Mouse (Mus musculus): ENCODE measurements around the gene Tnnt2. TPM values are rescaled to one million over a fixed set of nuclear protein-coding genes. Genes with fewer than 3 reads are reported as not detected.
A peak's percentile ranks its signal among the peaks of the same experiment; 100 is the strongest.

The Tnnt2 gene
- polyA plus RNA-seq, 1 experiment: 0.56 TPM

- peak within 1 kb of the TSS; percentile 75 for H3K4me3 ChIP-seq (ENCODE audit: low read depth, low read length)
- peaks cover 29% of the 10 kb centered on the region for H3K4me1 ChIP-seq (ENCODE audit: control insufficient read depth, insufficient read depth, insufficient read length, low read length)
- 1% methylated on average over 63 of the region's 63 CpGs for WGBS
- H3K36me3 ChIP-seq (ENCODE audit: control insufficient read depth, insufficient read depth, low read length): no peaks in the 10 kb centered on the region
- peak within 1 kb of the TSS; percentile 93 for H3K27ac ChIP-seq (ENCODE audit: insufficient read depth, low read depth, low read length)
- H3K27me3 ChIP-seq (ENCODE audit: control insufficient read depth, insufficient read depth, low read length): no peaks in the 10 kb centered on the region
- TF ChIP-seq CTCF (IDR thresholded peaks at IDR 0.05; ENCODE audit: extremely low read depth, insufficient read length, insufficient replicate concordance, low read depth, low read length) (no peak), POLR2A (IDR thresholded peaks at IDR 0.05; ENCODE audit: low read depth, low read length) (peak; percentile 83)
Measured at GRCm38 (mm10) chr1:135818481-135819086, 17.6 kb upstream of the Tnnt2 start, which contains the start of gene Lad1. Gene Lad1, plus strand, starts transcription at chr1:135818598.

- no peaks in the 10 kb centered on the region for H3K36me3 ChIP-seq (ENCODE audit: control insufficient read depth, insufficient read depth, low read length)
- TF ChIP-seq CTCF (IDR thresholded peaks at IDR 0.05; ENCODE audit: extremely low read depth, insufficient read length, insufficient replicate concordance, low read depth, low read length) (no peak), POLR2A (IDR thresholded peaks at IDR 0.05; ENCODE audit: low read depth, low read length) (peak; percentile 47; the same call in 1 of the 2 replicates)
- WGBS: 31% methylated on average over 10 of the region's 10 CpGs
- no peaks in the 10 kb centered on the region for H3K27me3 ChIP-seq (ENCODE audit: control insufficient read depth, insufficient read depth, low read length)
- peak overlapping the region; percentile 75 for H3K4me3 ChIP-seq (ENCODE audit: low read depth, low read length)
- H3K27ac ChIP-seq (ENCODE audit: insufficient read depth, low read depth, low read length): peak overlapping the region; percentile 97
- H3K4me1 ChIP-seq (ENCODE audit: control insufficient read depth, insufficient read depth, insufficient read length, low read length): peaks cover 16% of the 10 kb centered on the region
Measured at GRCm38 (mm10) chr1:135820071-135820470, 16.1 kb upstream of the Tnnt2 start.

- Histone ChIP-seq H3K36me3 (ENCODE audit: control insufficient read depth, insufficient read depth, low read length) (peaks cover 4% of the 10 kb centered on the region), H3K27ac (ENCODE audit: insufficient read depth, low read depth, low read length) (peak overlapping the region; percentile 97), H3K27me3 (ENCODE audit: control insufficient read depth, insufficient read depth, low read length) (no peaks in the 10 kb centered on the region), H3K4me3 (ENCODE audit: low read depth, low read length) (peak overlapping the region; percentile 75), H3K4me1 (ENCODE audit: control insufficient read depth, insufficient read depth, insufficient read length, low read length) (peaks cover 16% of the 10 kb centered on the region)
- 30% methylated on average over 16 of the region's 16 CpGs for WGBS
- TF ChIP-seq POLR2A (IDR thresholded peaks at IDR 0.05; ENCODE audit: low read depth, low read length) (no peak), CTCF (IDR thresholded peaks at IDR 0.05; ENCODE audit: extremely low read depth, insufficient read length, insufficient replicate concordance, low read depth, low read length) (no peak)
Measured at GRCm38 (mm10) chr1:135820736-135821364, 15.3 kb upstream of the Tnnt2 start.

DNA sequence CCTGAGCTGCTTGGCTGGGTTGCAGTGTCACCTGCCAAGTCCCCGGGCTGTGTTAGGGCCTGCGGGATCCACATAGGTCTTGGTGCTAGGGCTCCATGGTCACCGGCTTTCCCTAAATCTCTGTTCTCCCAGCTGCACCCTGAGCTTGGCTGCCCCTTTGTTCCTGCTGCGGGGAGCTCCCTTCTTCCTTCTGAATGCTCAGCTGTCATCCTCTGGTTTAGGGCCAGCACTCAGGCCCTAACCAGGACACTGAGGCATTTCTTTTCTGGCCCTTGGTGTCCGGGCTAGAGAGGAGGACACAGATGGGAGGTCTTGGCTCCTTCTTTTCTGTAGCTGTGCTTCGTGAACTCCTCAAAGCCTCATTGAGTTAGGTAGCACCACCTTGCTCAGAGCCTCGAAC is 14.4 kb upstream of the Tnnt2 start:
- peak overlapping the region; percentile 97 for H3K27ac ChIP-seq (ENCODE audit: insufficient read depth, low read depth, low read length)
- peaks cover 16% of the 10 kb centered on the region for H3K4me1 ChIP-seq (ENCODE audit: control insufficient read depth, insufficient read depth, insufficient read length, low read length)
- H3K4me3 ChIP-seq (ENCODE audit: low read depth, low read length): peak overlapping the region; percentile 75
- 36% methylated on average over 7 of the region's 7 CpGs for WGBS
- peaks cover 10% of the 10 kb centered on the region for H3K36me3 ChIP-seq (ENCODE audit: control insufficient read depth, insufficient read depth, low read length)
- H3K27me3 ChIP-seq (ENCODE audit: control insufficient read depth, insufficient read depth, low read length): no peaks in the 10 kb centered on the region
- TF ChIP-seq CTCF (IDR thresholded peaks at IDR 0.05; ENCODE audit: extremely low read depth, insufficient read length, insufficient replicate concordance, low read depth, low read length) (no peak), POLR2A (IDR thresholded peaks at IDR 0.05; ENCODE audit: low read depth, low read length) (no peak)

- TF ChIP-seq CTCF (IDR thresholded peaks at IDR 0.05; ENCODE audit: extremely low read depth, insufficient read length, insufficient replicate concordance, low read depth, low read length): 0 out of 2 replicates have a peak, but pooled peaks have one; percentile 4
- no peak for TF ChIP-seq POLR2A (IDR thresholded peaks at IDR 0.05; ENCODE audit: low read depth, low read length)
- no peak overlapping the region for H3K4me3 ChIP-seq (ENCODE audit: low read depth, low read length)
- no peaks in the 10 kb centered on the region for H3K4me1 ChIP-seq (ENCODE audit: control insufficient read depth, insufficient read depth, insufficient read length, low read length)
- H3K27me3 ChIP-seq (ENCODE audit: control insufficient read depth, insufficient read depth, low read length): no peaks in the 10 kb centered on the region
- peaks cover 70% of the 10 kb centered on the region for H3K36me3 ChIP-seq (ENCODE audit: control insufficient read depth, insufficient read depth, low read length)
- 11% methylated on average over 1 of the region's 1 CpGs for WGBS
- H3K27ac ChIP-seq (ENCODE audit: insufficient read depth, low read depth, low read length): no peak overlapping the region
Measured at GRCm38 (mm10) chr1:135828918-135829317, 7.2 kb upstream of the Tnnt2 start.

GRCm38 (mm10) chr1:135834206-135834859 is 1.8 kb upstream of the Tnnt2 start:
- H3K4me1 ChIP-seq (ENCODE audit: control insufficient read depth, insufficient read depth, insufficient read length, low read length): peaks cover 3% of the 10 kb centered on the region; the same call in 1 of the 2 replicates
- TF ChIP-seq POLR2A (IDR thresholded peaks at IDR 0.05; ENCODE audit: low read depth, low read length) (no peak), CTCF (IDR thresholded peaks at IDR 0.05; ENCODE audit: extremely low read depth, insufficient read length, insufficient replicate concordance, low read depth, low read length) (no peak)
- no peaks in the 10 kb centered on the region for H3K27me3 ChIP-seq (ENCODE audit: control insufficient read depth, insufficient read depth, low read length)
- H3K4me3 ChIP-seq (ENCODE audit: low read depth, low read length): no peak overlapping the region
- peaks cover 41% of the 10 kb centered on the region for H3K36me3 ChIP-seq (ENCODE audit: control insufficient read depth, insufficient read depth, low read length)
- WGBS: 62% methylated on average over 6 of the region's 6 CpGs
- H3K27ac ChIP-seq (ENCODE audit: insufficient read depth, low read depth, low read length): no peak overlapping the region

GRCm38 (mm10) chr1:135834983-135835382 is 1.2 kb upstream of the Tnnt2 start:
- H3K4me3 ChIP-seq (ENCODE audit: low read depth, low read length): no peak overlapping the region
- H3K36me3 ChIP-seq (ENCODE audit: control insufficient read depth, insufficient read depth, low read length): peaks cover 34% of the 10 kb centered on the region
- H3K27ac ChIP-seq (ENCODE audit: insufficient read depth, low read depth, low read length): no peak overlapping the region
- peaks cover 3% of the 10 kb centered on the region; the same call in 1 of the 2 replicates for H3K4me1 ChIP-seq (ENCODE audit: control insufficient read depth, insufficient read depth, insufficient read length, low read length)
- WGBS: 68% methylated on average over 8 of the region's 8 CpGs
- H3K27me3 ChIP-seq (ENCODE audit: control insufficient read depth, insufficient read depth, low read length): no peaks in the 10 kb centered on the region
- TF ChIP-seq CTCF (IDR thresholded peaks at IDR 0.05; ENCODE audit: extremely low read depth, insufficient read length, insufficient replicate concordance, low read depth, low read length) (no peak), POLR2A (IDR thresholded peaks at IDR 0.05; ENCODE audit: low read depth, low read length) (no peak)
